Comparison of ENCODE assay signal across 30 mouse cellular contexts in the genomic region with DNA sequence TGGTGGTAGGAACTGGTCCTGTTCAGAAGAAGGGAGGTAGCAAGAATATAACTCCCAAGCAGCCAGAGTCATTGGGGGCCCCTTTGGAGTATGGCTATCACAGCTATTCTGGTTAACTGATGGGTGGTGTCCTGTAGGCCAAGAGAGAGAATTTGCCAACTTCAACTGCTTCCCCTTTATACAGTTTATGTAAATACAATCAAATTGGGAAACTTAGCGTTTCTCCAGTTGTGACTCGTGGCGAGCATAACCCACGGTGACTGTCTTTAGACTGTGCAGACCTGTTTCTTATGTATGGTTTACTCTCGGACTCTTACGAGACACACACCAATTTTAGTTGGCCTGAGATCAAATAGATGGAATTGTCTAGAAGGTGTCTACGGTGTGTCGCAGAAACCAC. TPM values are rescaled to one million over a fixed set of nuclear protein-coding genes. Genes with fewer than 3 reads are reported as not detected.
"Had no signal": no experiment of that assay in that cellular context is flagged by ENCODE, and none has a peak within 500 bp of the region (broad histone marks: within the 10 kb centered on the region; RNA-seq: fewer than 3 reads in every experiment).

No protein-coding gene starts in this region.

- DNase-seq: gastrocnemius, postnatal 14 days; gastrocnemius, postnatal 36 days; heart, postnatal 10 days; heart, postnatal 4 days; kidney, adult 11 months; kidney, adult 2 months; kidney, adult 9 months; kidney, postnatal 14 days; kidney, postnatal 36 days; liver; liver, embryonic 13.5 days had no signal

- H3K4me3 ChIP-seq: heart, embryonic 10.5 days; heart, embryonic 12.5 days; hindbrain, embryonic 10.5 days; hindbrain, embryonic 12.5 days; intestine, embryonic 15.5 days; kidney, embryonic 15.5 days; layer of hippocampus, adult 2 months; left cerebral cortex, adult 2 months; limb, embryonic 10.5 days; limb, embryonic 12.5 days; liver, embryonic 13.5 days; liver, embryonic 15.5 days had no signal

- H3K9me3 ChIP-seq: heart, embryonic 10.5 days; heart, embryonic 12.5 days; hindbrain, embryonic 10.5 days; hindbrain, embryonic 12.5 days; intestine, embryonic 15.5 days; kidney, embryonic 15.5 days; limb, embryonic 10.5 days; limb, embryonic 12.5 days; liver, embryonic 13.5 days; liver, embryonic 15.5 days had no signal

- H3K4me1 ChIP-seq: heart, embryonic 10.5 days; heart, embryonic 12.5 days; hindbrain, embryonic 10.5 days; intestine, embryonic 15.5 days; kidney, embryonic 15.5 days; liver, embryonic 13.5 days; liver, embryonic 15.5 days had no signal

- H3K36me3 ChIP-seq: heart, embryonic 10.5 days; heart, embryonic 12.5 days; hindbrain, embryonic 10.5 days; hindbrain, embryonic 12.5 days; intestine, embryonic 15.5 days; kidney, embryonic 15.5 days; limb, embryonic 10.5 days; limb, embryonic 12.5 days; liver, embryonic 13.5 days; liver, embryonic 15.5 days had no signal

- H3K4me2 ChIP-seq: heart, embryonic 12.5 days; hindbrain, embryonic 12.5 days; hindbrain, embryonic 14.5 days; intestine, embryonic 15.5 days; kidney, embryonic 15.5 days; limb, embryonic 12.5 days; liver, embryonic 11.5 days; liver, embryonic 13.5 days; liver, embryonic 15.5 days had no signal

- H3K27me3 ChIP-seq: heart, embryonic 12.5 days; hindbrain, embryonic 12.5 days; intestine, embryonic 15.5 days; kidney, embryonic 15.5 days; limb, embryonic 12.5 days; liver, embryonic 13.5 days; liver, embryonic 15.5 days had no signal

- ATAC-seq: hindbrain, embryonic 16.5 days; inflammation-experienced regulatory T-cells, adult 6 months; intestine, embryonic 15.5 days had no signal

- H3K27ac ChIP-seq: heart, embryonic 10.5 days; hindbrain, embryonic 10.5 days; hindbrain, embryonic 12.5 days; hindbrain, embryonic 14.5 days; intestine, embryonic 15.5 days; kidney, embryonic 15.5 days; kidney, postnatal 0 days; layer of hippocampus, adult 2 months; left cerebral cortex, adult 2 months; limb, embryonic 10.5 days; limb, embryonic 12.5 days; liver, embryonic 13.5 days; liver, embryonic 15.5 days had no signal

- H3K9ac ChIP-seq: heart, embryonic 12.5 days; hindbrain, embryonic 12.5 days; hindbrain, embryonic 14.5 days; intestine, embryonic 15.5 days; kidney, embryonic 15.5 days; limb, embryonic 12.5 days; liver, embryonic 13.5 days; liver, embryonic 15.5 days had no signal

RNA-seq across cellular contexts. Expression of gene March4, which starts 32.0 kb away (rescaled TPM):
- total RNA-seq: heart, adult 8-10 months; heart, postnatal 10 days; heart, postnatal 25 days; heart, postnatal 4 days had no signal
- polyA plus RNA-seq: heart, embryonic 10.5 days; heart, embryonic 12.5 days; heart, embryonic 16.5 days; inflammation-experienced regulatory T-cells, adult 6 months; kidney, postnatal 0 days; limb, embryonic 10.5 days; limb, embryonic 12.5 days; liver, embryonic 11.5 days; liver, embryonic 13.5 days; liver, embryonic 15.5 days had no signal
